Mouse (Mus musculus) liver, embryonic 14.5 days (tissue): ENCODE data around the gene Pnpla3. TPM values are rescaled to one million over a fixed set of nuclear protein-coding genes. Genes with fewer than 3 reads are reported as not detected.

Experiments used
- ATAC-seq: fragments of 200-750 bp; cut with Nextera tagmentation; 2 replicates; pipeline ENCODE4 v1.8.0; 2017; ENCODE audit warnings: moderate number of reproducible peaks, mild to moderate bottlenecking, moderate library complexity; ENCODE audit not compliant: insufficient read depth
- DNase-seq, 3 experiments: peaks; one replicate each; pipeline ENCODE4 v3.0.0-alpha.2; 2012 to 2013; ENCODE audit warnings: low read depth in 3 of 3, low spot score in 3 of 3
- H3K27ac ChIP-seq: fragments of 300-500 bp; sonication (generic); 2 replicates; pipeline ENCODE4 v1.5.1; 2014; ENCODE audit warnings: moderate library complexity, mild to moderate bottlenecking, control low read depth, inconsistent platforms
- H3K27me3 ChIP-seq: fragments of 300-500 bp; sonication (generic); 2 replicates; pipeline ENCODE4 v1.6.1; 2014; ENCODE audit warnings: mild to moderate bottlenecking, low read length, moderate library complexity; ENCODE audit not compliant: control insufficient read depth, insufficient read depth
- H3K36me3 ChIP-seq: fragments of 300-500 bp; sonication (generic); replicated peaks from 2 replicates; pipeline ENCODE4 v1.6.1; 2014; ENCODE audit warnings: low read depth; ENCODE audit not compliant: control insufficient read depth, insufficient read depth
- H3K4me1 ChIP-seq, 2 experiments: fragments of 200-500 bp in 1 of 2; fragments of 300-500 bp in 1 of 2; sonication (generic) in 1 of 2; replicated peaks; 2 replicates each; pipeline ENCODE4 v1.6.1; 2012 to 2014; ENCODE audit warnings: antibody characterized with exemption in 1 of 2, inconsistent platforms in 1 of 2, low read length in 1 of 2; ENCODE audit not compliant: control insufficient read depth in 2 of 2, insufficient read depth in 2 of 2
- H3K4me2 ChIP-seq: fragments of 300-500 bp; sonication (generic); 2 replicates; pipeline ENCODE4 v1.6.1; 2014; ENCODE audit warnings: low read depth, mild to moderate bottlenecking, control low read depth, moderate library complexity
- H3K4me3 ChIP-seq, 2 experiments: fragments of 200-500 bp in 1 of 2; fragments of 300-500 bp in 1 of 2; sonication (generic) in 1 of 2; 2 replicates each; pipeline ENCODE4 v1.5.1; 2012 to 2014; ENCODE audit warnings: low read depth in 2 of 2, low read length in 2 of 2, mild to moderate bottlenecking in 2 of 2, control low read depth in 1 of 2, inconsistent platforms in 1 of 2, moderate library complexity in 1 of 2; ENCODE audit not compliant: insufficient read depth in 1 of 2
- H3K9ac ChIP-seq: fragments of 300-500 bp; sonication (generic); replicated peaks from 2 replicates; pipeline ENCODE4 v1.6.1; 2014; ENCODE audit warnings: mild to moderate bottlenecking, control low read depth, moderate library complexity
- H3K9me3 ChIP-seq: fragments of 300-500 bp; sonication (generic); 2 replicates; pipeline ENCODE4 v1.6.1; 2016; ENCODE audit warnings: low read length, mixed read lengths; ENCODE audit not compliant: control insufficient read depth
- CTCF ChIP-seq: IDR thresholded peaks from 2 replicates; pipeline ENCODE4 v1.5.1; 2016; ENCODE audit warnings: antibody characterized with exemption, low read depth, control low read depth
- EP300 ChIP-seq: IDR thresholded peaks from 2 replicates; pipeline ENCODE4 v1.6.1; 2016; ENCODE audit warnings: antibody characterized with exemption, low read depth
- WGBS: fragments of 180-500 bp; shearing (Covaris S2); extraction: QIAGEN DNeasy Blood & Tissue Kit; methylation state at CpG from one replicate; pipeline ENCODE4 v1.1.7; 2014; ENCODE audit not compliant: insufficient replicate concordance; 5-methylcytosine and 5-hydroxymethylcytosine counted together
- polyA plus RNA-seq, 2 experiments: library from polyadenylated mRNA; depleted of rRNA in 1 of 2; stranded (reverse) in 1 of 2; unstranded in 1 of 2; fragments of >200 nt; fragmentation: Nextera tagmentation in 1 of 2; extraction: Ambion mirVana in 1 of 2; gene quantifications; 2 replicates each; pipeline versions ENCODE4 v1.2.1 to v1.2.3; 2012 to 2014

The Pnpla3 gene
- polyA plus RNA-seq, 2 experiments = 0.72 to 4.0 TPM

- DNase-seq (no peak), ATAC-seq (no peak)
- Histone ChIP-seq H3K9ac (no peak overlapping the region), H3K4me1 (peaks cover 3 to 21% of the 10 kb centered on the region in 2 experiments; a peak in 3 of 4 replicates), H3K27ac (no peak overlapping the region), H3K4me3 (no peak overlapping the region), H3K9me3 (no peaks in the 10 kb centered on the region), H3K4me2 (no peak overlapping the region), H3K27me3 (no peaks in the 10 kb centered on the region), H3K36me3 (no peaks in the 10 kb centered on the region)
- no peak for TF ChIP-seq CTCF
- TF ChIP-seq EP300 = no peak
- 39% methylated on average over 4 of the region's 4 CpGs for WGBS
Measured at GRCm38 (mm10) chr15:84186196-84186595, 18.6 kb downstream of the Pnpla3 start.

- ATAC-seq = no peak
- H3K9me3 ChIP-seq = no peaks in the 10 kb centered on the region
- H3K4me1 ChIP-seq = peaks cover 6 to 27% of the 10 kb centered on the region in 2 experiments
- no peaks in the 10 kb centered on the region; the same call in 1 of the 2 replicates for H3K36me3 ChIP-seq
- no peak overlapping the region for H3K27ac ChIP-seq
- no peak overlapping the region for H3K9ac ChIP-seq
- 40% methylated on average over 2 of the region's 2 CpGs for WGBS
- DNase-seq = no peak
- H3K27me3 ChIP-seq = no peaks in the 10 kb centered on the region
- TF ChIP-seq CTCF (no peak), EP300 (no peak)
- no peak overlapping the region for H3K4me2 ChIP-seq
- no peak overlapping the region for H3K4me3 ChIP-seq
Measured at GRCm38 (mm10) chr15:84188887-84189530, 21.4 kb downstream of the Pnpla3 start.

GRCm38 (mm10) chr15:84189881-84190280 is 22.2 kb downstream of the Pnpla3 start:
- H3K4me2 ChIP-seq = no peak overlapping the region
- no peak overlapping the region for H3K9ac ChIP-seq
- 30% methylated on average over 3 of the region's 3 CpGs for WGBS
- no peaks in the 10 kb centered on the region for H3K27me3 ChIP-seq
- no peaks in the 10 kb centered on the region; the same call in 1 of the 2 replicates for H3K36me3 ChIP-seq
- peaks cover 6 to 25% of the 10 kb centered on the region in 2 experiments for H3K4me1 ChIP-seq
- TF ChIP-seq EP300 = no peak
- TF ChIP-seq CTCF = no peak
- ATAC-seq (no peak), DNase-seq (no peak)
- no peak overlapping the region for H3K27ac ChIP-seq
- H3K9me3 ChIP-seq = no peaks in the 10 kb centered on the region
- H3K4me3 ChIP-seq = no peak overlapping the region

- peak; percentile 34 for ATAC-seq
- Histone ChIP-seq H3K27ac (peak overlapping the region; percentile 73), H3K4me2 (peak overlapping the region; percentile 75), H3K27me3 (no peaks in the 10 kb centered on the region), H3K9ac (peak overlapping the region; percentile 71), H3K9me3 (no peaks in the 10 kb centered on the region), H3K4me3 (peak overlapping the region; percentile 80 to 98), H3K4me1 (peaks cover 6 to 22% of the 10 kb centered on the region in 2 experiments), H3K36me3 (peaks cover 7% of the 10 kb centered on the region)
- no peak for DNase-seq
- WGBS = under 1% methylated on average over 9 of the region's 9 CpGs
- TF ChIP-seq CTCF (no peak), EP300 (no peak)
Measured at GRCm38 (mm10) chr15:84191724-84192057, 24.1 kb downstream of the Pnpla3 start.

- Histone ChIP-seq H3K4me2 (peak within 1 kb of the TSS; percentile 75), H3K9me3 (no peaks in the 10 kb centered on the region), H3K27ac (peak within 1 kb of the TSS; percentile 73), H3K4me3 (peak within 1 kb of the TSS; percentile 80 to 98), H3K27me3 (no peaks in the 10 kb centered on the region), H3K9ac (peak within 1 kb of the TSS; percentile 71), H3K4me1 (peaks cover 6 to 22% of the 10 kb centered on the region in 2 experiments), H3K36me3 (peaks cover 12% of the 10 kb centered on the region)
- DNase-seq (peak; percentile 90 to 92 (median 91)), ATAC-seq (peak; percentile 98)
- 5% methylated on average over 48 of the region's 48 CpGs for WGBS
- peak; percentile 65 for TF ChIP-seq CTCF
- no peak for TF ChIP-seq EP300
Measured at GRCm38 (mm10) chr15:84192058-84192791, 24.6 kb downstream of the Pnpla3 start, which contains the start of gene Samm50. TSS of gene Samm50 (plus strand) at chr15:84192241.
